Mouse (Mus musculus) MEL (cell line): Measurements from ENCODE around the gene Tspan4. TPM values are rescaled to one million over a fixed set of nuclear protein-coding genes. Genes with fewer than 3 reads are reported as not detected.

Source experiments
- DNase-seq: peaks from one replicate; pipeline ENCODE4 v3.0.0; 2011; ENCODE audit warnings: low read depth, low spot score
- H3K27ac ChIP-seq: 2 replicates; pipeline ENCODE4 v1.5.1; 2012; ENCODE audit warnings: low read depth, mild to moderate bottlenecking, control low read depth, low read length, moderate library complexity; ENCODE audit not compliant: control insufficient read depth
- H3K27me3 ChIP-seq, 2 experiments: fragments of 150-350 bp in 1 of 2; sonication (generic) in 1 of 2; 2 replicates each; pipeline ENCODE4 v1.6.1; 2012; ENCODE audit warnings: low read length in 2 of 2, mild to moderate bottlenecking in 2 of 2, improper control_type of control experiment in 1 of 2, moderate library complexity in 1 of 2; ENCODE audit not compliant: insufficient read depth in 2 of 2, control insufficient read depth in 1 of 2
- H3K36me3 ChIP-seq, 2 experiments: 2 replicates each; pipeline ENCODE4 v1.6.1; 2012 to 2014; ENCODE audit warnings: low read length in 2 of 2, improper control_type of control experiment in 1 of 2, inconsistent platforms in 1 of 2, mild to moderate bottlenecking in 1 of 2; ENCODE audit not compliant: insufficient read depth in 2 of 2, control insufficient read depth in 1 of 2
- H3K4me1 ChIP-seq, 2 experiments: fragments of 150-350 bp in 1 of 2; sonication (generic) in 1 of 2; 2 replicates each; pipeline ENCODE4 v1.6.1; 2012; ENCODE audit warnings: low read length in 2 of 2, improper control_type of control experiment in 1 of 2, mild to moderate bottlenecking in 1 of 2; ENCODE audit not compliant: insufficient read depth in 2 of 2, control insufficient read depth in 1 of 2
- H3K4me3 ChIP-seq, 2 experiments: fragments of 150-350 bp in 1 of 2; sonication (generic) in 1 of 2; 2 replicates each; pipeline ENCODE4 v1.5.1; 2012; ENCODE audit warnings: low read depth in 2 of 2, low read length in 2 of 2, mild to moderate bottlenecking in 2 of 2, moderate library complexity in 2 of 2, control low read depth in 1 of 2, improper control_type of control experiment in 1 of 2; ENCODE audit not compliant: control insufficient read depth in 1 of 2, insufficient read depth in 1 of 2
- H3K79me2 ChIP-seq: 2 replicates; pipeline ENCODE4 v1.6.1; 2012; ENCODE audit warnings: mild to moderate bottlenecking, low read length, moderate library complexity; ENCODE audit not compliant: control insufficient read depth, poor library complexity, insufficient read depth
- H3K9ac ChIP-seq: 2 replicates; pipeline ENCODE4 v1.6.1; 2012; ENCODE audit warnings: low read depth, mild to moderate bottlenecking, control low read depth, low read length, moderate library complexity; ENCODE audit not compliant: control insufficient read depth, poor library complexity, severe bottlenecking
- H3K9me3 ChIP-seq: fragments of 150-350 bp; sonication (generic); replicated peaks from 2 replicates; pipeline ENCODE4 v1.6.1; 2012; ENCODE audit warnings: mild to moderate bottlenecking, low read length, improper control_type of control experiment, moderate library complexity; ENCODE audit not compliant: insufficient read depth
- BHLHE40 ChIP-seq: IDR thresholded peaks from 2 replicates; pipeline ENCODE4 v1.6.1; 2012; ENCODE audit warnings: low read depth, mild to moderate bottlenecking, inconsistent platforms, low read length, improper control_type of control experiment, borderline replicate concordance
- CTCF ChIP-seq, 3 experiments: IDR thresholded peaks in 2 of 3; conservative IDR thresholded peaks in 1 of 3; 2 replicates each; pipeline ENCODE4 v1.5.1; 2011 to 2012; ENCODE audit warnings: low read length in 3 of 3, low read depth in 2 of 3, mild to moderate bottlenecking in 2 of 3, improper control_type of control experiment in 1 of 3, inconsistent platforms in 1 of 3, mixed read lengths in 1 of 3, moderate library complexity in 1 of 3; ENCODE audit not compliant: control insufficient read depth in 1 of 3, insufficient read depth in 1 of 3, poor library complexity in 1 of 3, severe bottlenecking in 1 of 3
- EP300 ChIP-seq, 2 experiments: IDR thresholded peaks; 2 replicates each; pipeline ENCODE4 v1.6.1; 2011; ENCODE audit warnings: improper control_type of control experiment in 2 of 2, low read length in 2 of 2, low read depth in 1 of 2, mild to moderate bottlenecking in 1 of 2
- ETS1 ChIP-seq: IDR thresholded peaks from 2 replicates; pipeline ENCODE4 v1.6.1; 2012; ENCODE audit warnings: low read depth, mild to moderate bottlenecking, inconsistent platforms, low read length, improper control_type of control experiment, moderate library complexity
- GABPA ChIP-seq: IDR thresholded peaks from 2 replicates; pipeline ENCODE4 v1.6.1; 2012; ENCODE audit warnings: low read depth, mild to moderate bottlenecking, inconsistent platforms, low read length, improper control_type of control experiment, moderate library complexity
- GATA1 ChIP-seq: IDR thresholded peaks from 2 replicates; pipeline ENCODE4 v1.6.1; 2011; ENCODE audit warnings: low read depth, low read length, improper control_type of control experiment
- HCFC1 ChIP-seq: IDR thresholded peaks from 2 replicates; pipeline ENCODE4 v1.6.1; 2012; ENCODE audit warnings: low read depth, mild to moderate bottlenecking, inconsistent platforms, low read length, improper control_type of control experiment, moderate library complexity
- JUND ChIP-seq: IDR thresholded peaks from 2 replicates; pipeline ENCODE4 v1.6.1; 2011; ENCODE audit warnings: low read depth, mild to moderate bottlenecking, improper control_type of control experiment, low read length
- KAT2A ChIP-seq: conservative IDR thresholded peaks from 2 replicates; pipeline ENCODE4 v1.6.1; 2012; ENCODE audit warnings: low read depth, low read length, improper control_type of control experiment, inconsistent platforms
- MAX ChIP-seq: IDR thresholded peaks from 2 replicates; pipeline ENCODE4 v1.6.1; 2011; ENCODE audit warnings: low read length, improper control_type of control experiment
- MAZ ChIP-seq: IDR thresholded peaks from 2 replicates; pipeline ENCODE4 v1.6.1; 2012; ENCODE audit warnings: low read depth, mild to moderate bottlenecking, inconsistent platforms, low read length, improper control_type of control experiment
- MEF2A ChIP-seq: IDR thresholded peaks from 2 replicates; pipeline ENCODE4 v1.6.1; 2014; ENCODE audit warnings: low read depth, mild to moderate bottlenecking, inconsistent platforms, low read length, improper control_type of control experiment; ENCODE audit not compliant: poor library complexity, insufficient replicate concordance, severe bottlenecking; ENCODE audit errors: extremely low read depth
- MXI1 ChIP-seq: IDR thresholded peaks from 2 replicates; pipeline ENCODE4 v1.6.1; 2011; ENCODE audit warnings: mild to moderate bottlenecking, low read depth, low read length, improper control_type of control experiment
- MYB ChIP-seq: IDR thresholded peaks from 2 replicates; pipeline ENCODE4 v1.6.1; 2011; ENCODE audit warnings: mild to moderate bottlenecking, low read depth, low read length, improper control_type of control experiment
- MYC ChIP-seq: IDR thresholded peaks from 2 replicates; pipeline ENCODE4 v1.6.1; 2011; ENCODE audit warnings: low read depth, mild to moderate bottlenecking, low read length, improper control_type of control experiment, moderate library complexity
- NELFE ChIP-seq: IDR thresholded peaks from 2 replicates; pipeline ENCODE4 v1.6.1; 2011; ENCODE audit warnings: low read depth, low read length, improper control_type of control experiment
- NRF1 ChIP-seq: IDR thresholded peaks from 2 replicates; pipeline ENCODE4 v1.6.1; 2014; ENCODE audit warnings: low read depth, mild to moderate bottlenecking, inconsistent platforms, low read length, improper control_type of control experiment, moderate library complexity; ENCODE audit not compliant: poor library complexity, insufficient read depth, severe bottlenecking
- RAD21 ChIP-seq: IDR thresholded peaks from 2 replicates; pipeline ENCODE4 v1.6.1; 2011; ENCODE audit warnings: mild to moderate bottlenecking, low read depth, low read length, improper control_type of control experiment
- SIN3A ChIP-seq: IDR thresholded peaks from 2 replicates; pipeline ENCODE4 v1.6.1; 2012; ENCODE audit warnings: low read length, improper control_type of control experiment, inconsistent platforms
- TAL1 ChIP-seq: IDR thresholded peaks from 2 replicates; pipeline ENCODE4 v1.6.1; 2012; ENCODE audit warnings: mild to moderate bottlenecking, inconsistent platforms, low read length, moderate library complexity, mixed read lengths
- TBP ChIP-seq: IDR thresholded peaks from 2 replicates; pipeline ENCODE4 v1.8.0; 2011; ENCODE audit warnings: low read depth, low read length, improper control_type of control experiment
- UBTF ChIP-seq: IDR thresholded peaks from 2 replicates; pipeline ENCODE4 v1.6.1; 2012; ENCODE audit warnings: low read depth, mild to moderate bottlenecking, inconsistent platforms, low read length, improper control_type of control experiment, moderate library complexity, borderline replicate concordance; ENCODE audit not compliant: insufficient read depth
- USF2 ChIP-seq, 2 experiments: IDR thresholded peaks; 2 replicates each; pipeline ENCODE4 v1.6.1; 2011 to 2012; ENCODE audit warnings: improper control_type of control experiment in 2 of 2, low read length in 2 of 2, borderline replicate concordance in 1 of 2, inconsistent platforms in 1 of 2, low read depth in 1 of 2, mild to moderate bottlenecking in 1 of 2; ENCODE audit not compliant: insufficient read depth in 1 of 2
- ZC3H11A ChIP-seq: IDR thresholded peaks from 2 replicates; pipeline ENCODE4 v1.6.1; 2012; ENCODE audit warnings: low read depth, mild to moderate bottlenecking, inconsistent platforms, low read length, improper control_type of control experiment
- ZKSCAN1 ChIP-seq: IDR thresholded peaks from 2 replicates; pipeline ENCODE4 v1.6.1; 2012; ENCODE audit warnings: low read depth, mild to moderate bottlenecking, inconsistent platforms, low read length, improper control_type of control experiment, moderate library complexity
- ZMIZ1 ChIP-seq: IDR thresholded peaks from 2 replicates; pipeline ENCODE4 v1.6.1; 2012; ENCODE audit warnings: low read depth, mild to moderate bottlenecking, inconsistent platforms, low read length, improper control_type of control experiment, moderate library complexity
- ZNF384 ChIP-seq: IDR thresholded peaks from 2 replicates; pipeline ENCODE4 v1.6.1; 2012; ENCODE audit warnings: low read depth, mild to moderate bottlenecking, inconsistent platforms, low read length, improper control_type of control experiment
- polyA plus RNA-seq, 2 experiments: library from polyadenylated mRNA; stranded (reverse) in 1 of 2; unstranded in 1 of 2; fragments of >175 nt in 1 of 2; fragments of >200 nt in 1 of 2; gene quantifications; 2 replicates each; pipeline versions ENCODE4 v1.2.1 to v1.2.4; 2012; ENCODE audit warnings: low replicate concordance in 2 of 2, low read depth in 1 of 2; ENCODE audit not compliant: insufficient read length in 2 of 2, insufficient read depth in 1 of 2, missing spikeins in 1 of 2
- total RNA-seq: library from RNA; depleted of rRNA; stranded (reverse); fragments of 300-350 nt; gene quantifications from 2 replicates; pipeline ENCODE4 v1.2.3, GENCODE M21; 2012

The Tspan4 gene
- total and polyA plus RNA-seq, 3 experiments, result 97.9 to 110 TPM; not detected in 1

DNA sequence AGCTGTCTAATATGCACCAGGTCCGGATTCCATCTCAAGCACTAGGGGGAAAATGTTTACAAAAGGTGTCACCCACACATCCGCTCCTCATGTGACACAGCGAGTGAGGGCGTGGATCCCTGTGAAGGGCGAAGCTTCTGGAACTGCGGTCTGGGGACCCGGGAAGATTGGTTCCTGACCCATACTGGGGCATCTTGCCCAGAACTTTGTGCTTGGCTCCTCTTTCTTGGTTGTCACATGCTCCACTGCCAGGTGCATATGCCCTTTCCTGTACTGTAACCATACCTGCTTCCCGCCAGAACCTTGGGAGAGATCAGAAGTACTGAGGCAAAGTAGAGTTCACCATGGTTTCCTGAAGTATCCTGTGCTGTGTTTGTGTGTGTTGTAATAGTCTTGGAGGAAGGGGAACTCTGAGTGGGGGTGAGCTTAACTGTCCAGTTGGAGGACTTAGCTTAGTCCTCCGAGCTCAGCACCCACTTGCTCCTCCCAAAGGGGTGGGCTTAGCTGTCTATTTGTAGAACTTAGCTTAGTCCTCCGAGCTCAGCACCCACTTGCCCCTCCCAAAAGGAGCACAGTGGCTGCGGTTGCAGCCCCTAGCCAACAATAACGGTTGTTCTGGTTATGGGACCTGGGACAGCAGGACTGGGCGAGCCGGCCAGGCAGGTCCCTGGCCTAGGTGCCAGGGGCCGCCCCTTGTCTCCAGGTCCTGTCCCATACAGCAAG, 14.5 kb upstream of the Tspan4 start, which contains the start of gene Cracr2b:
Cracr2b (plus strand) TSS at position 704 of the 723 bp plus-strand sequence.
- Histone ChIP-seq H3K27ac (no peak within 1 kb of the TSS), H3K36me3 (no peaks in the 10 kb centered on the region), H3K79me2 (no peaks in the 10 kb centered on the region; the same call in 1 of the 2 replicates), H3K9ac (no peak within 1 kb of the TSS), H3K4me3 (no peak within 1 kb of the TSS), H3K9me3 (no peaks in the 10 kb centered on the region), H3K4me1 (peaks cover 0 to 8% of the 10 kb centered on the region in 2 experiments; a peak in 1 of 4 replicates)
- DNase-seq, result no peak
- TF ChIP-seq HCFC1, result no peak
- no peak for TF ChIP-seq ZC3H11A
- TF ChIP-seq GATA1, result no peak
- no peak for TF ChIP-seq NRF1
- TF ChIP-seq TAL1, result no peak
- TF ChIP-seq ZMIZ1, result no peak
- no peak for TF ChIP-seq UBTF
- TF ChIP-seq NELFE, result no peak
- TF ChIP-seq CTCF (IDR thresholded peaks at IDR 0.05 in 2 of 3, conservative IDR thresholded peaks at IDR 0.05 in 1 of 3; ENCODE audit: control insufficient read depth in 1 of 3, insufficient read depth in 1 of 3, low read depth in 2 of 3, low read length in 3 of 3, poor library complexity in 1 of 3, severe bottlenecking in 1 of 3), result no peak
- TF ChIP-seq ZKSCAN1, result no peak
- TF ChIP-seq, all 39 proteins: peak for 0
- no peaks in the 10 kb centered on the region for H3K27me3 ChIP-seq

GRCm38 (mm10) chr7:141461521-141462332, 13.3 kb upstream of the Tspan4 start:
- Histone ChIP-seq H3K4me1 (peaks cover 1 to 11% of the 10 kb centered on the region in 2 experiments), H3K36me3 (peaks cover 0 to 1% of the 10 kb centered on the region in 2 experiments; a peak in 2 of 4 replicates), H3K27ac (no peak overlapping the region)
- DNase-seq, result no peak
- TF ChIP-seq GATA1 (no peak), MEF2A (no peak), MYB (no peak), RAD21 (no peak), JUND (no peak), GABPA (no peak), MYC (no peak), TBP (no peak), MAZ (no peak), MAX (no peak), ZNF384 (no peak), SIN3A (no peak), MXI1 (no peak), USF2 (IDR thresholded peaks at IDR 0.05; ENCODE audit: borderline replicate concordance in 1 of 2, insufficient read depth in 1 of 2, low read depth in 1 of 2, low read length in 2 of 2) (no peak), ETS1 (no peak), KAT2A (no peak), EP300 (IDR thresholded peaks at IDR 0.05; ENCODE audit: low read depth in 1 of 2, low read length in 2 of 2) (no peak), BHLHE40 (no peak)
- TF ChIP-seq, all 39 proteins: peak for 0
- Histone ChIP-seq H3K9ac (no peak overlapping the region), H3K9me3 (no peaks in the 10 kb centered on the region), H3K27me3 (no peaks in the 10 kb centered on the region), H3K4me3 (no peak overlapping the region), H3K79me2 (no peaks in the 10 kb centered on the region)
